Mouse (Mus musculus): Measurements from ENCODE around the gene Majin. TPM values are rescaled to one million over a fixed set of nuclear protein-coding genes. Genes with fewer than 3 reads are reported as not detected.
A peak's percentile ranks its signal among the peaks of the same experiment; 100 is the strongest.

The Majin gene
- polyA plus RNA-seq, 1 experiment = 1.7 TPM

DNA sequence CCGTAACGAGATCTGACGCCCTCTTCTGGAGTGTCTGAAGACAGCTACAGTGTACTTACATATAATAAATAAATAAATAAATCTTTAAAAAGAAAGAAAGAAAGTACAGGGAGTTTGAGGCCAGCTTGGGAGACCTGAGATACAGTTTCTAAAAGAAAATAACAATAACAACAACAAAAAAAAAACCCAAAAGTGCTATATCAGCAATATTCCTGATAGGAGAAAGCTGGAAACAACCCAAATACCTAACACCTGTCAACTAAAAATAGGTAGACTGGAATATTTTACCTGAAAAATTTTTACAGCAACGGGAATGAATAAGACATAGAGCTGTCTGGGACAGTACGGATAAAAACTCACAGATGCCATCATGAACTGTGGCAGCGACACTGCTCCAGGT lies 5.4 kb upstream of the Majin start:
- no peaks in the 10 kb centered on the region for H3K36me3 ChIP-seq (ENCODE audit: control insufficient read depth, insufficient read depth, low read length)
- H3K27ac ChIP-seq (ENCODE audit: insufficient read depth, low read depth, low read length) = no peak overlapping the region
- H3K4me3 ChIP-seq (ENCODE audit: low read depth, low read length) = no peak overlapping the region
- 90% methylated on average over 6 of the region's 6 CpGs for whole genome bisulfite sequencing
- TF ChIP-seq POLR2A (IDR thresholded peaks at IDR 0.05; ENCODE audit: low read depth, low read length) = no peak
- no peak for TF ChIP-seq CTCF (IDR thresholded peaks at IDR 0.05; ENCODE audit: extremely low read depth, insufficient read length, insufficient replicate concordance, low read depth, low read length)
- peaks cover 3% of the 10 kb centered on the region for H3K4me1 ChIP-seq (ENCODE audit: control insufficient read depth, insufficient read depth, insufficient read length, low read length)
- no peaks in the 10 kb centered on the region for H3K27me3 ChIP-seq (ENCODE audit: control insufficient read depth, insufficient read depth, low read length)

DNA sequence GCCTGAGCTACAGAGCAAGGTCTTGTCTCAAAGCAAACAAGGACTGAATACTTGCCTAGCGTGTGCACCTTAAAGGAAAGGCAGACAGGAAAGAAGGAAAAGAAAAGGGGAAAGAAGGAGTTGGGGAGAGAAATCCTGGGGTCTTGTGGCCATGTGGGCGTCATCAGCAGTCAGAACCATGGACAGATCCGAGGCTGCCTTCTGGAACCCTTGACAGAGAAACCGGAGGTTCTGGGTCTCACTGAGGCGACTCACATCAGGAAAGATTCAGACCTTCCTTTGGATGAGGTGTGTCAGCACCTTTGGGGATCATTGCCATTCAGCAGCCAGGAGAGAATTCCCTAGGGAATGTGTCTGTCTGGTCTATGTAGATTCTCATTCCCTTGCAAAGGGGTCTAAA lies 2.6 kb upstream of the Majin start:
- H3K4me1 ChIP-seq (ENCODE audit: control insufficient read depth, insufficient read depth, insufficient read length, low read length) = peaks cover 3% of the 10 kb centered on the region
- no peaks in the 10 kb centered on the region for H3K36me3 ChIP-seq (ENCODE audit: control insufficient read depth, insufficient read depth, low read length)
- WGBS = 16% methylated on average over 5 of the region's 5 CpGs
- H3K4me3 ChIP-seq (ENCODE audit: low read depth, low read length) = no peak overlapping the region
- H3K27me3 ChIP-seq (ENCODE audit: control insufficient read depth, insufficient read depth, low read length) = no peaks in the 10 kb centered on the region
- TF ChIP-seq CTCF (IDR thresholded peaks at IDR 0.05; ENCODE audit: extremely low read depth, insufficient read length, insufficient replicate concordance, low read depth, low read length) (no peak), POLR2A (IDR thresholded peaks at IDR 0.05; ENCODE audit: low read depth, low read length) (no peak)
- H3K27ac ChIP-seq (ENCODE audit: insufficient read depth, low read depth, low read length) = no peak overlapping the region

DNA sequence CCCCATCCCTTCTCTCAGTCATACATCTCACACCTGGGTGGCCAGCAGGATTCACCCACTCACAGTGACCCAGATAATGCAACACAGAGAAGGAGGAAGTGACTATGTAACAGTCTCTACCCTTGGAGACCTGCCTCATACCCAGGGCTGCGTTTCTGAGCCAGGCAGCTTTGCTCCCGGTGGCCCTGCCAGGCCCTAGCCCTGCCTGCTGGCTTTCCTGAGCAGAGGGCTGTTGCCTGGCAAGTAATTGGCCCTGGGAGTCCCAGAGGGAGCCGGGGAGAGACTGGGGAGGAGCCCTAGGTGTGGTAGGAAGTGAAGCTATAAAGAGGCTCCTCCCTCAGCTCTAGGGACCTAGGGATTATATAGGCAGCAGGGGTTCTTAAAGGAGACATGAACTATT lies 1.7 kb upstream of the Majin start:
- WGBS = 5% methylated on average over 3 of the region's 3 CpGs
- H3K27me3 ChIP-seq (ENCODE audit: control insufficient read depth, insufficient read depth, low read length) = no peaks in the 10 kb centered on the region
- peak overlapping the region; percentile 18; the same call in 1 of the 2 replicates for H3K4me3 ChIP-seq (ENCODE audit: low read depth, low read length)
- H3K4me1 ChIP-seq (ENCODE audit: control insufficient read depth, insufficient read depth, insufficient read length, low read length) = peaks cover 3% of the 10 kb centered on the region
- no peaks in the 10 kb centered on the region for H3K36me3 ChIP-seq (ENCODE audit: control insufficient read depth, insufficient read depth, low read length)
- TF ChIP-seq CTCF (IDR thresholded peaks at IDR 0.05; ENCODE audit: extremely low read depth, insufficient read length, insufficient replicate concordance, low read depth, low read length) (no peak), POLR2A (IDR thresholded peaks at IDR 0.05; ENCODE audit: low read depth, low read length) (no peak)
- H3K27ac ChIP-seq (ENCODE audit: insufficient read depth, low read depth, low read length) = peak overlapping the region; percentile 14; the same call in 1 of the 2 replicates

DNA sequence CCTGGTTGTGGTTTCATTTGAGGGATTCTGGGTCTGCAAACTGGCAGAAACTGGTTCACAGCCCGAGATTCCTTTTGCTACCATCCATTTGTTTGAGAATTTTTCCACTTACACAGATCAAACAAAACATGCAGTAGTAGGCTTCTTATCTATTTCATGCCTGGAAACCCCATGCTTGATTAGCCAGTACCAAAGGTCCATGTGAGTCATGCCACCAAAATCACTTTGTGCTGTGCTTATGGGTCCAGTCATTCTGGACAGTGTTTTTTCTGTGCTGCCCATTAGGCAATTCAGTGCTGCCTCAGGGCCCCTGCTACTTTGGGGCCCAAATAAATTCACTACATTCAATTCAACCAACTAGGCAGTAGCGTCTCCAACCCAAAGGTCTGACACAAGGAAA lies 20.1 kb downstream of the Majin start:
- no peaks in the 10 kb centered on the region for H3K36me3 ChIP-seq (ENCODE audit: control insufficient read depth, insufficient read depth, low read length)
- H3K4me3 ChIP-seq (ENCODE audit: low read depth, low read length) = no peak overlapping the region
- no peak overlapping the region for H3K27ac ChIP-seq (ENCODE audit: insufficient read depth, low read depth, low read length)
- H3K27me3 ChIP-seq (ENCODE audit: control insufficient read depth, insufficient read depth, low read length) = no peaks in the 10 kb centered on the region
- 47% methylated on average over 2 of the region's 2 CpGs for WGBS
- peaks cover 9% of the 10 kb centered on the region; the same call in 1 of the 2 replicates for H3K4me1 ChIP-seq (ENCODE audit: control insufficient read depth, insufficient read depth, insufficient read length, low read length)
- TF ChIP-seq CTCF (IDR thresholded peaks at IDR 0.05; ENCODE audit: extremely low read depth, insufficient read length, insufficient replicate concordance, low read depth, low read length) (no peak), POLR2A (IDR thresholded peaks at IDR 0.05; ENCODE audit: low read depth, low read length) (no peak)

DNA sequence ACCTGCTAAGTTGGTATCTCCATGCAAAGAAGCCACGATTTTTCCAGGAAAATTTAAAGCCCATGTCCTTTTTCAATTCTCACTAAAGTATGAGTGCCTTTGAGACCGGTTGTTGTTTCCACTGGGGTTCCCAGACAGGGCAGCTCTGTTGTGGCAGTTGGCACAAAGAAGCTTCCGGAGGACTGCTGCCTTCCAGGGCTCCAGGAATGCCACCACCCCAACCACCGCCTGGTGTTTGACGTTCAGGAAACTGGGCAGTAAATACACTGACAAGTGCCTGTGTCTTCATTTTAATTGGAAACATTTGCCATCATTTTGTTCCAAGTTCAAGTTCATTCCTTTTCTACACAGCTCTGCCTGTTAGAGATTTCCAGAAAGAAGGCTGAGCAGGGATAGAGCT lies 22.5 kb downstream of the Majin start:
- WGBS = 79% methylated on average over 5 of the region's 5 CpGs
- H3K27me3 ChIP-seq (ENCODE audit: control insufficient read depth, insufficient read depth, low read length) = no peaks in the 10 kb centered on the region
- no peak overlapping the region for H3K27ac ChIP-seq (ENCODE audit: insufficient read depth, low read depth, low read length)
- H3K4me1 ChIP-seq (ENCODE audit: control insufficient read depth, insufficient read depth, insufficient read length, low read length) = peaks cover 9% of the 10 kb centered on the region; the same call in 1 of the 2 replicates
- H3K36me3 ChIP-seq (ENCODE audit: control insufficient read depth, insufficient read depth, low read length) = no peaks in the 10 kb centered on the region
- no peak for TF ChIP-seq CTCF (IDR thresholded peaks at IDR 0.05; ENCODE audit: extremely low read depth, insufficient read length, insufficient replicate concordance, low read depth, low read length)
- no peak for TF ChIP-seq POLR2A (IDR thresholded peaks at IDR 0.05; ENCODE audit: low read depth, low read length)
- no peak overlapping the region for H3K4me3 ChIP-seq (ENCODE audit: low read depth, low read length)

DNA sequence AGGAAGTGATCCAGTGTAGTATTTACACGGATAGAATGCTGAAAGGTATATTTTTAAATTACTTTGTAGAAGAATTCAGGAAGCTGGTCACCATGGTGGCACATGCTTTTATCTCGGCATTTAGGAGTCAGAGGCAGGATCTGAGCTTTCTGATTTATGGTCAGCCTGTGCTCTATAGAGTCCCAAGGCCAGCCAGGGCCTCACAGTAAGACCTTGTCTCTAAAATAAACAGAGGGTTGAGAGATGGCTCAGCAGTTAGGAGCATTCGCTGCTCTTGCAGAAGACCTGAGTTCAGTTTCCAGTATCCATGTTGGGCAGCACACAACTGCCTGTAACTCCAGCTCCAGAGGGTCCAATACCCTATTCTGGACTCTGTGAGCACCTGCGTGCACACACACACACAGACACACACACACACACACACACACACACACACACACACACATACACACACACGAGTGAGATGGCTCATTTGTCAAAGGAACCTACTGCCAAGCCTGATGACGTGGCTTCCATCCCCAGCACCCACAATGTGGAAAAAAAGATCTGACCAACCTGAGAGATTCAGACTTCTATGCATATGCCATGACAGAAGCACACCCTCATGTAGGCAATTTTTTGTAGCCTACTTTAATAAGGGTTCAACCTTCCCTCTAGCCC lies 32.0 kb downstream of the Majin start:
- Histone ChIP-seq H3K4me3 (ENCODE audit: low read depth, low read length) (no peak overlapping the region), H3K27me3 (ENCODE audit: control insufficient read depth, insufficient read depth, low read length) (no peaks in the 10 kb centered on the region), H3K36me3 (ENCODE audit: control insufficient read depth, insufficient read depth, low read length) (no peaks in the 10 kb centered on the region), H3K4me1 (ENCODE audit: control insufficient read depth, insufficient read depth, insufficient read length, low read length) (no peaks in the 10 kb centered on the region), H3K27ac (ENCODE audit: insufficient read depth, low read depth, low read length) (no peak overlapping the region)
- WGBS = 59% methylated on average over 6 of the region's 6 CpGs
- no peak for TF ChIP-seq CTCF (IDR thresholded peaks at IDR 0.05; ENCODE audit: extremely low read depth, insufficient read length, insufficient replicate concordance, low read depth, low read length)
- TF ChIP-seq POLR2A (IDR thresholded peaks at IDR 0.05; ENCODE audit: low read depth, low read length) = no peak

DNA sequence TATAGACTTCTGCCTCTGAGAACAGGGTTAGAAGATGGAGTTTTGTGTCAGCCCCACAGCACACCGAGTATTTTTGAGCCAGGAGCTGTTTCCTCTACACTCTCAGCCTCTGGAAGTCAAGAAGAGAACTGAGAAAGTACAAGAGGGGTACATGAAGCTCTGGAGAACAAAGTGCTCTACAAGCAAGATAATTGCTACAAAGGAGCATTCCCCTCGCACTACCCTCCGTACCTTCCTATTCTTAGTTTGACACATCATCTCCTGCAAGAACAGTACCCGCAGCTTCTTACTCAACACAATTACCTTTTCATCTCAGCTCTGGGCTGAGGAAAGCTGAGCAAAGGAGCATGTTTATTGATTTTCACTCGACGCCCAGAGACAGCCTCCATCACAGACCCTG lies 34.4 kb downstream of the Majin start:
- Histone ChIP-seq H3K4me1 (ENCODE audit: control insufficient read depth, insufficient read depth, insufficient read length, low read length) (no peaks in the 10 kb centered on the region), H3K4me3 (ENCODE audit: low read depth, low read length) (no peak overlapping the region), H3K27ac (ENCODE audit: insufficient read depth, low read depth, low read length) (no peak overlapping the region), H3K36me3 (ENCODE audit: control insufficient read depth, insufficient read depth, low read length) (no peaks in the 10 kb centered on the region), H3K27me3 (ENCODE audit: control insufficient read depth, insufficient read depth, low read length) (no peaks in the 10 kb centered on the region)
- TF ChIP-seq CTCF (IDR thresholded peaks at IDR 0.05; ENCODE audit: extremely low read depth, insufficient read length, insufficient replicate concordance, low read depth, low read length) (no peak), POLR2A (IDR thresholded peaks at IDR 0.05; ENCODE audit: low read depth, low read length) (no peak)
- WGBS = 70% methylated on average over 6 of the region's 6 CpGs
